Mouse (Mus musculus): Measurements from ENCODE around the gene Kansl3.

Gene Kansl3

GRCm38 (mm10) chr1:36368969-36369645 is at the start of gene Kansl3:
Gene Kansl3 (minus strand): TSS chr1:36369181.
- peak; percentile 80 for DNase-seq (ENCODE audit: low read depth)

- DNase-seq (ENCODE audit: low read depth) = no peak
These were observed 35.5 kb upstream of the Kansl3 start for GRCm38 (mm10) chr1:36404531-36404930.

- DNase-seq (ENCODE audit: low read depth) = no peak
These were observed 32.5 kb upstream of the Kansl3 start for GRCm38 (mm10) chr1:36401509-36401908.

- DNase-seq (ENCODE audit: low read depth) = no peak
These were observed 28.1 kb upstream of the Kansl3 start for GRCm38 (mm10) chr1:36397041-36397440.

- peak; percentile 10 for DNase-seq (ENCODE audit: low read depth)
These were observed 10.6 kb upstream of the Kansl3 start for GRCm38 (mm10) chr1:36379582-36379981.

GRCm38 (mm10) chr1:36378880-36379279 is 9.9 kb upstream of the Kansl3 start:
- no peak for DNase-seq (ENCODE audit: low read depth)

GRCm38 (mm10) chr1:36371934-36372845 is 3.2 kb upstream of the Kansl3 start, which contains the start of gene Fer1l5:
Gene Fer1l5 (plus strand): TSS chr1:36372291.
- DNase-seq (ENCODE audit: low read depth) = no peak

GRCm38 (mm10) chr1:36370918-36371317 is 1.9 kb upstream of the Kansl3 start:
- peak; percentile 26 for DNase-seq (ENCODE audit: low read depth)

- peak; percentile 51 for DNase-seq (ENCODE audit: low read depth)
These were observed 641 bp downstream of the Kansl3 start for GRCm38 (mm10) chr1:36368112-36368968.

GRCm38 (mm10) chr1:36367698-36368097 is 1.3 kb downstream of the Kansl3 start:
- peak; percentile 33 for DNase-seq (ENCODE audit: low read depth)

GRCm38 (mm10) chr1:36356955-36357695 is 11.9 kb downstream of the Kansl3 start:
- DNase-seq (ENCODE audit: low read depth) = no peak

GRCm38 (mm10) chr1:36352351-36352750 is 16.6 kb downstream of the Kansl3 start:
- no peak for DNase-seq (ENCODE audit: low read depth)

- DNase-seq (ENCODE audit: low read depth) = no peak
These were observed 26.4 kb downstream of the Kansl3 start for GRCm38 (mm10) chr1:36342547-36342946.

- DNase-seq (ENCODE audit: low read depth) = no peak
These were observed 35.8 kb downstream of the Kansl3 start for GRCm38 (mm10) chr1:36332955-36333887.

GRCm38 (mm10) chr1:36331743-36332142 is 37.2 kb downstream of the Kansl3 start:
- DNase-seq (ENCODE audit: low read depth) = no peak

- DNase-seq (ENCODE audit: low read depth) = no peak
These were observed 42.2 kb downstream of the Kansl3 start for GRCm38 (mm10) chr1:36326815-36327214.

GRCm38 (mm10) chr1:36325900-36326321 is 43.1 kb downstream of the Kansl3 start:
- DNase-seq (ENCODE audit: low read depth) = peak; percentile 99

- DNase-seq (ENCODE audit: low read depth) = peak; percentile 86
These were observed 45.1 kb downstream of the Kansl3 start for GRCm38 (mm10) chr1:36323746-36324448.

GRCm38 (mm10) chr1:36323076-36323475 is 45.9 kb downstream of the Kansl3 start:
- no peak for DNase-seq (ENCODE audit: low read depth)
